Mouse (Mus musculus) Muller cell, postnatal 12 days (primary cell): ENCODE measurements around the gene Psmd1.

Source experiments
- DNase-seq: peaks from one replicate; pipeline ENCODE4 v3.0.0-alpha.2; 2015; ENCODE audit errors: inconsistent ontology term

Gene Psmd1

DNA sequence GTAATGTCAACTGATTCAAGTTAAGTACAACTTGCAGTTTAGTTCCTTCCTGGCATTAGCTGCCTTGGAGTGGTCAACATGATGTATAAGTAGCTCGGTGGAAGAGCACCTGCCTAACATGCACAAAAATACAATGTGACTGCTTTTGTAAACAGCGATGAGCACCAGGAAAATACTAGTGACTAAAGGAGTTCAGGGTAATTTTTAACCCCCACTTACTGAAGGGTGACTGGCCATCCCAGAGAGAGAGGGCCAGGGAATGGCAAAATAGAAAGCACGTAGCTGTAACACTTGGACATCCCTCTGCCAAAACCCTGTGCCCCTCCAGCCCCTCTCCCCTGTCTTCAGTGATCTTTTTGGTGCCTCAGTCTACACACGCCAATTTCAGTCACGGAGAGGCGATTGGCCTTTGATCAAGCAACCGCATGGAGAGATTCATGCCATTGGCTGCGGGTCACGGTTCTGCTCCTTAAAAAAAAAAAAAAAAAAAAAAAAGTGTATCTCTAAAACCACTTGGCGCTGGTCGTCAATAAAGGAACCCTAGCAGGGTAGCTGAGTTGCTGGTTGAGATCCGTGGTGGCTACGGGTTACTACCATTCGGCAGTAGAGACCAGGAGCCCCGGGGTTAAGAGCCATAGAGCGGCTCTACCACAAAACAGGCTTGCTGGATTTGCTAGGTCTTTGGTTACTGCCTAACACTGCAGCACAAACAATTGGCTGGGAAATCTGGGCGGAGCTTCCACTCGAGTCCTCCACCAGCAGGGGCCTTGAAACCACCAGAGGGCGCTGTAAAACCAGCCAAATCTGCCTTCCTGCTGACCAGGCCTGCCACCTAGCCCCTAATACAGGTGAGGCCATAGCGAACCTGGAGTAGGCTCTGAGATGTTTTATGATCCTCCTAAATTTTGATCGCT, 5.1 kb upstream of the Psmd1 start:
- peak; percentile 81 for DNase-seq

DNA sequence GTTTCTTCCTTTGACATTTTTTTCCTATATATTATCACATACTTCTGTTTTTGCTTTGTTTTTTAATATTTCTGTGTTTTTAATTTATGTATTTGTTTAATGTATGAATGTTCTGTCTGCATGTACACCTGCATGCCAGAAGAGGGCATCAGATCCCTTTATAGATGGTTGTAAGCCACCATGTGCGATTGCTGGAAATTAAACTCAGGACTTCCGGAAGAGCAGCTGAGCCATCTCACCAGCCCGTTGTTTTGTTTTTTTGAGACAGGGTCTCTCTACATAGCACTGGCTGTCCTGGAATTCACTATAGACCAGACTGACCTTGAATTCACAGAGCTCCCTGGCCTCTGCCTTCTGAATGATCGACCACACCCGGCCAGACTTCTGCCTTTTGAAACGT, 1.7 kb upstream of the Psmd1 start:
- DNase-seq, result no peak

GRCm38 (mm10) chr1:86076565-86076964, 12.4 kb downstream of the Psmd1 start:
- DNase-seq, result no peak

DNA sequence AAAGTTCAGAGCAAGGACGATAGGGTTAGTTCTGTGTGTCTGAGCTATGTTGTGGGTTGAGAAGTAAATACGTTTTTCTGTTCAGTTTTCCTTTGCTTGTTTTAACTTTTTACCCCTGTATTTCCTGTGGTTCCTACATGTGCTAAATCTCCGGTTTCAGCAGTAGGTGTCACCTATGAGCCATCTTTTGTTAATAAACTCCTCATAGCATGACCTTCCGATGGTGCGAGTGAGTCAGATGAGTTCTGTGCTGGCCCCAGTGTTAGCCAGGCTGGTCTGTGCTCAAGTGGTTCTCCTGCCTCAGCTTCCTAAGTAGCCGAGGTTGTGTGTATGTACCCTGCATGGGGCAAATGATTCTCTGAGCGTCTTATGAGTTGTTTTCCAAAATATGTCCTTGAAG, 30.2 kb downstream of the Psmd1 start:
- no peak for DNase-seq

DNA sequence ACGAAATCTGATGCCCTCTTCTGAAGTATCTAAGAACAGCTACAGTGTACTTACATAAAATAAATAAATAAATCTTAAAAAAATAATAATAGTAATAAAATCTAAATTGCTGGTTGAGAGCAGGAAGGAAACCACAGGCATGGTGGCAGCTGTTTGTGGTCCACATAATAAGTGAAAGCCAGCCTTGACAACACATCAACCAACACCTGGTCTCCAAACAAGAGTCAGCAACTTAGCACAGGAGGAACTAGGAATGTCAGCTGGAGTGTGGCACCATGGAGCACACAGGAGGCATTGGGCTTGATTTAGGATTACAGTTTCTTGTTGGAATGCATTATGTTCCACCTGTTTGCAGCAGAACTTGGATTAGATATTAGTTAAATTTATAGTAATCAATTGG, 40.9 kb downstream of the Psmd1 start:
- no peak for DNase-seq

- peak; percentile 17 for DNase-seq
Measured at GRCm38 (mm10) chr1:86111779-86112178, 47.6 kb downstream of the Psmd1 start, which contains the start of gene Htr2b. Gene Htr2b (minus strand): TSS chr1:86111970.

- DNase-seq, result no peak
Measured at GRCm38 (mm10) chr1:86114141-86114540, 50.0 kb downstream of the Psmd1 start.

DNA sequence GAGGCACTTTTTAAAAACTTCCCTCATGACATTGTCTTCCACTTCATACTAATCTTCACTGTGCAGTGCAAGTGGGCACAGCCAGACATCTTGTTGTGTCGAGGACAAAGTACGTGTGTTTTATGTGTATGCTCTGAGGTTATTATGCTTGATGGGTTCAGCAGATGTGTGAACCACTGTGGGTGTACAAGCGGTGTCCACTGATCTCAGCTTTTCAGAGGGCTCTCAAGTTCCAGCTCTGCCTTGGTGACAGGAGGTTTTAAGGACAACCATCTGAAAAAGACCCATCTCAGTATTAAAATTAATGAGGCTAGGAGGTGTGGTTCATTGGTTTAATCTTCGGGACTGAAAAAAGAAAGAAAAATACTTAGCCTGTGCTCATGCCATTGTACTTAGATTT, 55.4 kb downstream of the Psmd1 start:
- DNase-seq, result no peak

DNA sequence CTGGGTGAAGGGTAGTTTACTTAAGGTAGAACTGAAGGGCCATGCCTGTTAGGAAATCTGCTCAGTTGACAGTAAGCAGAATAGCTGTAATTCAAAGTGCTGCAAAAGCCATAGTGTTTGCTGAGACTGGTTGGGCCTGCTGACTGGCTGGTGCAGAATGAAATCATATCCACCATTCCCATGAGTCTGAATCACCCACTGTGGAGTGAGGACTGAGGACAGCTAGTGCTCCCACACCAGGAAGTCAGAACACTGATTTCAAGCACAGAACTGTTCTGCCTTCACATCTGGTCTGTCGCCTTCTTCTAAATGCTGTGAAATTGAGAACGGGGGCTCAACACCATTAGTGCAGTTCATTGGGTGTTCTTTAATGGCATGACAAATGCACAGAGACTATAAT, 61.8 kb downstream of the Psmd1 start:
- no peak for DNase-seq

DNA sequence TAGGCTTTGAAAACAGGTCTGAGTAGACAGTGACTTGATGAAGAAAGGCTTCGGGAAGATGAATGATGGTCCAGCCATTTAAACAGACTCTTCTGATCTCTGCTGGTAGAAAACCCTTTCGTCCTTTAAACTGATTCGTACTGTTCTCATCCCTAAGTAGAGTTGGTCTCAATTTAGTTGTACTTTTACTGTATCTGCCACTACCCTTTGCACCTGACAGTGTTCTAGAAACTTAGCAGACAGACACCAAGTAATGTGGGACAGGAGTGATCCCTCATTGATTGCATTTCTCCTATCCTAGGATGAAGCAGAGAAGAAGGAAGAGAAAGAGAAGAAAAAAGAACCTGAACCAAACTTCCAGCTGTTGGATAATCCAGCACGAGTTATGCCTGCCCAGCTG, 69.2 kb downstream of the Psmd1 start, which contains the start of gene Gm21972:
Gene Gm21972, plus strand, starts transcription at position 301 of the 400 bp plus-strand sequence.
- DNase-seq, result no peak

DNA sequence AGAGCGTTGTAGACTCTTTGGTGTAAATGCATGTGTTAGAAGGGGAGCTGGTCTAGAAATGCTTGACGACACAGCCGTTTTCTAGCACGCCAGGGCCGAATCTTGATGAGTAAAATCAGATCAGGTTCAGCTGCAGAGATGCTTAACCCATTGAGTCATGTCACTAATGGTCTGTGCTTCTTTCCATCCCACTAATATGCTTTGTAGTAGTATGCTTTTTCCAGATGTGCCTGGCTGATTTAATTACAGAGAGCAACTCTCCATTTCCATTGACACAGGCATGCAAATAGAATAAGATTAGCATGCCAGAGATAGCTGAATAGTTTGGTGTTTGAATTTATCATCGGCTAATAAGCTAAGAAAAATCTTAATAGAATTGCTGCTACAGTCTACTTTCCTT, 71.1 kb downstream of the Psmd1 start:
- DNase-seq, result no peak

- no peak for DNase-seq
Measured at GRCm38 (mm10) chr1:86141081-86141480, 76.9 kb downstream of the Psmd1 start.

DNA sequence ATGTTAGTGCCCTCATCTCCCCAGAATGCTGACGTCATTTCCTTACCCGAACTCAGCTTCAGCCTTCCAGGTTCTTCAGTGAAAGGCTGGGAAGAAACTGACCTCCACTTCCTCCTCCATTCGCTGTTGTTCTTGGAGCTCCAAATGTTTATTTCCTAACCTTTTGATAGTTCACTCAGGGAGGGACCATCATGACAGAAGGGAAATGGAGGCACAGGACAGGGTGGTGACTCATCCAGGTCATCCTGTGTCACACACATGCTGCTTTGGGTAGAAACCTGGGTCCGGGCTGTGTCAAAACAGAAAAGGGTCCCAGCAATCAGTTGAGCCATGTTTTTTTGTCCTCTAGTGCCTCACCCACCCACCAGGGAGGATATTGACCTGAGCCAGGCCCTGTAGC, 79.0 kb downstream of the Psmd1 start:
- no peak for DNase-seq

DNA sequence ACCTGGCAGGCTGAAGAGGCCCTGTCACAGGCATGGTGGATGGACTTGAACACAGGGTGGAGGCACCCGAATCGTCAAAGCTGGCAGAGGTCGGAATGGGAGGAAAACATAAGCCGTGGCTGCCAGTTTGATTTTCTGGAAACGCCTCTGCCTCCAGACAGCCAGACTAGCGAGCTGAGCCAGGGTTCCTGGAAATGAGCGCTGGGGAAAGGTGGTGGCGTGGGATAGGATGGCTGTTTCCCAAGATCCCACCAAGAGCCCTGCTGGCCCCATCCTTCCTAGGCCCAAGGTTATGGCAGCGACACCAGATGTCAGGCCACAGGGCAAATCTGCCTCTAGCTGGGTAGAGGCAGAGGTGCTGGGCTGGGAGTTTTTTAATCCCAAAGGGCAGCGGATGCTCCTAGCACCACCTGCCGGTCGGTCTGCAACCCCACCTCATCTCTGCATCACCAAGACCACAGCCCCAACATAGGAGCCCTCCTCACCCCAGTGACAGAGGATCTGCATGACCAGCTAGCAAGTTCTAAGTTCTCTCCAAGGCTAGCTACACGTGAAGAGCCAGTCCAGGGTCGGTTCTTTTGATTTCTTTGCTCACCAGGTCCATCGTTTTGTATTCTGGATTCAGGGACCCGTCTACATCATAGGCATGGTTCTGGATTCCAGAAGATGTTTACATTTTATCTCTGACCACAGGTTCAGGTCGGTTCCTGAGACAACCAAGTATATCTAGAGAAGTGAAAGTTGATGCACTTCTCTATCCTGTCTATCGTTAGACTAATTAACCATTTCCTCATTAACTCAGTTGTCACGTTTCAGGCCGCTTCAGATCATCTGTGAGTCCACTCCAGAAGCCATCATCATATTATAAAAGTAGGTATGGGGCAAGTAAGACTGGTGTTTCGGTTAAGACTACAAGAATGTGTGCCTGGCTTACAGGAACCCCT, 80.1 kb downstream of the Psmd1 start:
- DNase-seq, result no peak

DNA sequence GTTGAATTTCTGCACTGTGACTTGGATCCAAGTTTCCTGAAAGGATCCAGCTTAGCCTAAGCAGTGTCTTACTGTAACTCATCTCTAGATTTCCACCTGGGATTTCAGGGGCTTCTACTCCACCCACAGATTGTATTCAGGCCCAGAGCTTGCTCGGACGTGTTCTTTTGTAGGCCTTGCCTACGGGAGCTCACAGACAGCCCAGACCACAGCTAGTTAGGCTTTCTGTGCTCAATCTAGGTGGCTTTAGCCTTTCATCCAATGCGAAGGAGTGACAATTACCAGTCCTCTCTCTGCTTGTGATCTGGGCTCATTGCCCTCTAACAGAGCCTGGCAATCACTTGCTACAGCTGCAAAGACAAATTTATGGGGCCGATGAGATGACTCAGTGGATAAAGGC, 82.1 kb downstream of the Psmd1 start:
- DNase-seq, result no peak

DNA sequence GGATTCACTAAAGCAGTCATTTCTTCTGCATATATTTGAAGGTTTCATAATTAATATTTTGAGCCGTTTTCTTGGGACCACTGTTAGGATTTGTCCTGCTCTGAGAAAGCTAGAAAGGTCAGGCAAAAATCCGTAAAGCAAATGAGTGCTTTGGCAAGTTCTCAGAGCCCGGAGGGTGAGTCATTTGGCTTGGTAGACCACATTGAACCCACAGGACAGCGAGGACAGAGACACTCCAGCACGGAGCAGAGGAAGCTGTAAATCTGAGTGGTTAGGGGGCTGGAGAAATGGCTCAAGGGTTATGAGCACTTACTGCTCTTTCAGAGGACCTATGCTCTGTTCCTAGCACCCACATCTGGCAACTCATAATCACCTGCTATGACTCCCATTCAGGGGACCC, 83.4 kb downstream of the Psmd1 start:
- peak; percentile 64 for DNase-seq

DNA sequence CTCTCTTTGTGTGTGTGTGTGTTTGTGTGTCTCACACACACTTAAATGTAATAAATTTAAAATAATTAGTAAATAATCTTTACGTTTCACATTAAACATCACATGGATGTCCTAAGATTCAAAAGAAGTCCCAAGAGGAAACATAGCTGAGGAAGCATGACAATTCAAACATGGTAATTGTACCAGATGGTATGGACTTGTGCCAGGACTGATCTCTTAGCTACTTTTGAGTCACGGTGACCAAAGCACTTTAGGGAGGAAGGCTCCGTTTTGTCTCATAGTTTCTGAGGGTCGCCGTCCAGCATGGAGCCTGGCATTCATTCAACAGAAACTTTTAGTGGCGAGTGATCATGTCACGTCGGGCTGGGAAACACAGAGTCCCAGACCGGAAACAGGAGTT, 84.0 kb downstream of the Psmd1 start:
- DNase-seq, result no peak

DNA sequence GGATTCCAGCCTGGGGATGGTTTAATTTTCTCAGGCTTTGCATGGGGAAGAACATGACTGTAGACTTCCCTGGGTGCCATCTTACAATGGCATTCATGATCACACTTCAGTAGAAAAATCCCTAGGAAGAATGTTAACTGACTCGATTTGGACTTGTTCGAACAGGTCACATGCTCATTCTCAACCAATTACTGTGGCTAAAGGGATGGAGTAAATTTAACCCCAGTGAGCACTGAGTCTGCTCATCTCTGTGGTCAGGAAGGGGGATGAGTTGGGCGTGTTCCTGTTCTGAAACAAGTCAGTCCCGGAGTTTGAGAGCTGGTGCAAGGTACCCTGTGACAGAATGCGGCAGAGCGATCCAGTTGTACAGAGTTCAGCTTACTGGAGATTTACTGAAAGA, 86.7 kb downstream of the Psmd1 start:
- DNase-seq, result no peak

- DNase-seq, result no peak
Measured at GRCm38 (mm10) chr1:86151376-86151775, 87.2 kb downstream of the Psmd1 start.

GRCm38 (mm10) chr1:86152618-86153017, 88.4 kb downstream of the Psmd1 start:
- no peak for DNase-seq

GRCm38 (mm10) chr1:86154133-86154823, 90.1 kb downstream of the Psmd1 start, which contains the start of gene Armc9:
Gene Armc9 (plus strand): TSS chr1:86154780.
- DNase-seq, result peak; percentile 95

DNA sequence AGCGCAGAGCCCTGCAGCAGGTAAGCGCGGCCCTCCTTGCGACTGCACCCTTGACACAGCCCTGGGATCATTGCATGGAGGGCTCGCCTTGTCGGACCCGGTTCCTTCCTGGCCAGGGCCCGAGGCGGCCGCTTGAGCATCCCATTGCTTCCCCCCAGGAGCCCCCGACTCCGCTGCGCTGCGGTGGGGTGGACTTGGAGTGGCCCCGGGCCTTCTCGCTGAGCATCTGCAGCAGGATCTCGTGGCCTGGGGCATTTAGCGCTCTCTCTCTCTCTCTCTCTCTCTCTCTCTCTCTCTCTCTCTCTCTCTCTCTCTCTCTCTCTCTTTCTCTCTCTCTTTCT, 90.6 kb downstream of the Psmd1 start:
- DNase-seq, result no peak
